Mouse (Mus musculus): Measurements from ENCODE around the gene Clybl. TPM values are rescaled to one million over a fixed set of nuclear protein-coding genes. Genes with fewer than 3 reads are reported as not detected.

The Clybl gene
- polyA plus RNA-seq, 1 experiment, result 2.0 TPM

DNA sequence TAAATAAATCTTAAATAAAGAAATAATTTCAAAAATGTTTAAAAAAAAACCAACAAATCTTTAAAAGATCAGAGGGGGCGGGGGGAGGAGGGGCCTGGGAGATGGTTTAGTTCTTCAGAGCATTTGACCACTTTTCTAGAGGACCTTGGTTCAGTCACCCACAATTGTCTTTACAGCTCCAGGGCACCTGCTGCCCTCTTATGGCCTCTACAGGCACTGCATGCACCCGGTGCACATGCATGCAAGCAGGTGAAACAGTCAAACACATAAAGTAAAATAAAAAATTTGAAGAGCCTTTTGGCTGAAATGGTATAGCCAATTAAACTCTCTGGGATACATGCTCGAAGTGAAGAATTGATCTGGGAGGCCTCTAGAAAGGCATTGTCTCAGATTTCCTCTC, 67.6 kb downstream of the Clybl start:
- no peaks in the 10 kb centered on the region for H3K4me1 ChIP-seq (ENCODE audit: control insufficient read depth, insufficient read depth, low read length)
- no peaks in the 10 kb centered on the region for H3K27me3 ChIP-seq (ENCODE audit: control insufficient read depth, insufficient read depth, low read length)
- no peaks in the 10 kb centered on the region for H3K36me3 ChIP-seq (ENCODE audit: control insufficient read depth, insufficient read depth, low read length)
- no peak overlapping the region for H3K27ac ChIP-seq (ENCODE audit: control insufficient read depth, insufficient read depth, low read depth, low read length)
- H3K4me3 ChIP-seq (ENCODE audit: control insufficient read depth, low read depth, low read length), result no peak overlapping the region
- TF ChIP-seq POLR2A (IDR thresholded peaks at IDR 0.05; ENCODE audit: control insufficient read depth, low read depth, low read length) (no peak), CTCF (IDR thresholded peaks at IDR 0.05; ENCODE audit: control insufficient read depth, insufficient read depth, insufficient replicate concordance, low read depth, low read length) (peak; percentile 55; the same call in 1 of the 2 replicates)

DNA sequence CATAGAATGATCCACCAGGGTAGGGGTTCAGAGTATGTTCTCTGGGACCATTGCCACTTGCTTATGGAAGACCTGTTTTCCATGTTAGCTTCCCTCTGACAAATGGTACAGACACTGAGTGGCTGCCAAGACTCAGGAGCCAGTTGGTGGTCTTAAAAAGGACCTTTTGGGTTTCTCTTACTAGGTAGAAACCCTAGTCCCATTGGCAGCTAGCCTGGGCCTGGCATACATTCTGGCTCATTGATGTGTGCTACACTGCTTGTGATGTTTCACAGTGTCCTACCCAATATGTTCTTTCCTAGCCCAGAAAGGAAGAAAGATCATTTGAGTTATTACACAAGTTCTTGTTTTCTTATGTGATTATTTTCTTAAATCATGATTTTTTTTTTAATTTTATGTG, 69.8 kb downstream of the Clybl start:
- TF ChIP-seq CTCF (IDR thresholded peaks at IDR 0.05; ENCODE audit: control insufficient read depth, insufficient read depth, insufficient replicate concordance, low read depth, low read length), result no peak
- no peak for TF ChIP-seq POLR2A (IDR thresholded peaks at IDR 0.05; ENCODE audit: control insufficient read depth, low read depth, low read length)
- Histone ChIP-seq H3K4me3 (ENCODE audit: control insufficient read depth, low read depth, low read length) (no peak overlapping the region), H3K36me3 (ENCODE audit: control insufficient read depth, insufficient read depth, low read length) (no peaks in the 10 kb centered on the region), H3K27me3 (ENCODE audit: control insufficient read depth, insufficient read depth, low read length) (no peaks in the 10 kb centered on the region), H3K27ac (ENCODE audit: control insufficient read depth, insufficient read depth, low read depth, low read length) (no peak overlapping the region), H3K4me1 (ENCODE audit: control insufficient read depth, insufficient read depth, low read length) (no peaks in the 10 kb centered on the region)

DNA sequence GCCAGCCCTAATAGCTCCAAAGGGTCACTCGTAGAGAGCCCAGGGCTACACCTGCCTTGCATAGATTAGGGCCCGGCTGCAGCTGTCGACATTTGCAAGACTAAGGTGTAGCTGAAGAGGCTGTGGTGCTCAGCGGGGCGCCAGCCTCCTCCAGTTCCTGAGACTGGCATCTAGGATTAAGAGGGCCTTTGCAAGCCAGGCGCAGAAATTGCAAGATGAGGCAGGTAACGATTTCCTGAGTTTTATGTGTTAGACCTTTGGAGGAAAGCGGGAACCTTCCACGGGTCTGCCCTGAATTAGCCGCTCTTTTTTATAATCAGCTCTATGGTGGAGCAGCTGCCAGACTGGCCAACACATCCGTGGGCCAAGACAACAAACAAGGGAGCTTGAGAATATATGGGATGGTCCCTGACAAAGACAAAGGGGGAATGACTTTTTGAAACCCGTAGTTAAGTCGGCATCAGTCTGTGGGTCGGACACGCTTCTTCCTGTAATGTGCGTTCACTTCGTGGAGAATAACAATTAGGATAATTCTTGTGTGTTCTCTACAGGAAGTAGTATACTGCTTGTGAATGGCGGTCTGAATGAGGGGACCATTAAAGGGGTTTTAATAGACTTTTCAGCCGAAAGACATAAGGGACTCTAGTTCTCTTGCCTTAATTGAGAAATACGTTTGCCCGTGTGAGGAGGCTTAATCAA, 74.2 kb downstream of the Clybl start:
- no peaks in the 10 kb centered on the region for H3K27me3 ChIP-seq (ENCODE audit: control insufficient read depth, insufficient read depth, low read length)

DNA sequence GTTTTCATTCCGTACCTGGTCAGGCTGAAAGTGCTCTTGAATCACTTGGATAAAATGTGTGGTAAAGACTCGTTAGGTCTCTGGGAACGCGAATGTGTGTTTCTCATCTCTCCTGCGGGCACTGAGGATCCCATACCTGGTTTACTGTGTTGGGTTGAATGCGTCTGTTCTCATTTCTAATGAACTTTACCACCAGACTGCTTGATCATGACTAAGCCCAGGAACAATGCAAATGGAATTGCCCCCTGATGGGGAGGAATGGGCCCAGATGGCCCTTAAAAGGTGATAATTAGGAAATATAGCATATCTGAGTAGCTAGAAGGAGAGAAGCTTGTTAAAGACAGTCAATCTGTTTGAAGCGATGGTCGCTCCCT, 74.7 kb downstream of the Clybl start:
- no peaks in the 10 kb centered on the region for H3K4me1 ChIP-seq (ENCODE audit: control insufficient read depth, insufficient read depth, low read length)
- no peak overlapping the region for H3K27ac ChIP-seq (ENCODE audit: control insufficient read depth, insufficient read depth, low read depth, low read length)

More for the DNA sequence above, 74.2 kb downstream of the Clybl start:
- no peaks in the 10 kb centered on the region for H3K4me1 ChIP-seq (ENCODE audit: control insufficient read depth, insufficient read depth, low read length)
- H3K4me3 ChIP-seq (ENCODE audit: control insufficient read depth, low read depth, low read length), result no peak overlapping the region
- no peak for TF ChIP-seq POLR2A (IDR thresholded peaks at IDR 0.05; ENCODE audit: control insufficient read depth, low read depth, low read length)
- H3K27ac ChIP-seq (ENCODE audit: control insufficient read depth, insufficient read depth, low read depth, low read length), result no peak overlapping the region
- no peaks in the 10 kb centered on the region for H3K36me3 ChIP-seq (ENCODE audit: control insufficient read depth, insufficient read depth, low read length)

DNA sequence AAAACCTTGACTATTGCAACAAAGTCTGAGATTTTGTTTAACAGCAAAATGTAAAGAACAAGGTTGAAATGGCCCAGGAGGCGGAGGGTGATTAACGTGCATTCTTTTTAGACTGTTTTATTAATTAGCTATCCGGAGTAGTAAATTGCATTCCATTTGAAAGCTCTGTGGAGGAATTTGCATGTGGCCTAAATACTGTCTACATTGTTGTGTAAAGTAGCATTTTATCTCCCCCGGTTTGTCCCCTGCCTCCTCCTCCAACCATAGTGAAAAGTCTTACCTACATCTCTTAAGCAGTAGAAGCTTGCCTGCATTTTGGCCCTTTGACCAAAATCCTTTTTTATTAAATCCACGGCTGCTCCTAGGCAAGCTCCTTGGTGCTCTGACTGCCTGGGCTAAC, 76.8 kb downstream of the Clybl start:
- TF ChIP-seq POLR2A (IDR thresholded peaks at IDR 0.05; ENCODE audit: control insufficient read depth, low read depth, low read length), result no peak
- TF ChIP-seq CTCF (IDR thresholded peaks at IDR 0.05; ENCODE audit: control insufficient read depth, insufficient read depth, insufficient replicate concordance, low read depth, low read length), result no peak
- H3K27me3 ChIP-seq (ENCODE audit: control insufficient read depth, insufficient read depth, low read length), result no peaks in the 10 kb centered on the region
- H3K4me3 ChIP-seq (ENCODE audit: control insufficient read depth, low read depth, low read length), result no peak overlapping the region
- H3K4me1 ChIP-seq (ENCODE audit: control insufficient read depth, insufficient read depth, low read length), result no peaks in the 10 kb centered on the region
- no peaks in the 10 kb centered on the region for H3K36me3 ChIP-seq (ENCODE audit: control insufficient read depth, insufficient read depth, low read length)
- no peak overlapping the region for H3K27ac ChIP-seq (ENCODE audit: control insufficient read depth, insufficient read depth, low read depth, low read length)

More for the DNA sequence above, 74.7 kb downstream of the Clybl start:
- TF ChIP-seq CTCF (IDR thresholded peaks at IDR 0.05; ENCODE audit: control insufficient read depth, insufficient read depth, insufficient replicate concordance, low read depth, low read length) (no peak), POLR2A (IDR thresholded peaks at IDR 0.05; ENCODE audit: control insufficient read depth, low read depth, low read length) (no peak)
- Histone ChIP-seq H3K36me3 (ENCODE audit: control insufficient read depth, insufficient read depth, low read length) (no peaks in the 10 kb centered on the region), H3K4me3 (ENCODE audit: control insufficient read depth, low read depth, low read length) (no peak overlapping the region), H3K27me3 (ENCODE audit: control insufficient read depth, insufficient read depth, low read length) (no peaks in the 10 kb centered on the region)

GRCm38 (mm10) chr14:122261250-122261649, 79.7 kb downstream of the Clybl start:
- Histone ChIP-seq H3K4me3 (ENCODE audit: control insufficient read depth, low read depth, low read length) (no peak overlapping the region), H3K27me3 (ENCODE audit: control insufficient read depth, insufficient read depth, low read length) (no peaks in the 10 kb centered on the region)

GRCm38 (mm10) chr14:122262851-122263659, 81.6 kb downstream of the Clybl start:
- TF ChIP-seq CTCF (IDR thresholded peaks at IDR 0.05; ENCODE audit: control insufficient read depth, insufficient read depth, insufficient replicate concordance, low read depth, low read length), result no peak
- no peak for TF ChIP-seq POLR2A (IDR thresholded peaks at IDR 0.05; ENCODE audit: control insufficient read depth, low read depth, low read length)
- Histone ChIP-seq H3K4me3 (ENCODE audit: control insufficient read depth, low read depth, low read length) (no peak overlapping the region), H3K4me1 (ENCODE audit: control insufficient read depth, insufficient read depth, low read length) (no peaks in the 10 kb centered on the region), H3K27ac (ENCODE audit: control insufficient read depth, insufficient read depth, low read depth, low read length) (no peak overlapping the region), H3K36me3 (ENCODE audit: control insufficient read depth, insufficient read depth, low read length) (no peaks in the 10 kb centered on the region), H3K27me3 (ENCODE audit: control insufficient read depth, insufficient read depth, low read length) (no peaks in the 10 kb centered on the region)

More at GRCm38 (mm10) chr14:122261250-122261649, 79.7 kb downstream of the Clybl start:
- TF ChIP-seq CTCF (IDR thresholded peaks at IDR 0.05; ENCODE audit: control insufficient read depth, insufficient read depth, insufficient replicate concordance, low read depth, low read length), result no peak
- TF ChIP-seq POLR2A (IDR thresholded peaks at IDR 0.05; ENCODE audit: control insufficient read depth, low read depth, low read length), result no peak
- Histone ChIP-seq H3K36me3 (ENCODE audit: control insufficient read depth, insufficient read depth, low read length) (no peaks in the 10 kb centered on the region), H3K27ac (ENCODE audit: control insufficient read depth, insufficient read depth, low read depth, low read length) (no peak overlapping the region), H3K4me1 (ENCODE audit: control insufficient read depth, insufficient read depth, low read length) (no peaks in the 10 kb centered on the region)

All from testis, adult 2 months (tissue).